Mouse (Mus musculus) embryonic facial prominence, embryonic 11.5 days (tissue): ENCODE measurements around the gene Kcna2. TPM values are rescaled to one million over a fixed set of nuclear protein-coding genes. Genes with fewer than 3 reads are reported as not detected.

Experiments
- ATAC-seq: fragments of 200-750 bp; cut with Nextera tagmentation; replicated peaks from 2 replicates; pipeline ENCODE4 v1.8.0; 2017; ENCODE audit warnings: low read depth; ENCODE audit not compliant: insufficient number of reproducible peaks, low FRiP score, low TSS enrichment
- DNase-seq: peaks from one replicate; pipeline ENCODE4 v3.0.0-alpha.2; 2015; ENCODE audit warnings: low spot score
- H3K27ac ChIP-seq: fragments of 300-500 bp; sonication (generic); replicated peaks from 2 replicates; pipeline ENCODE4 v1.5.1; 2014; ENCODE audit warnings: mild to moderate bottlenecking, low read depth, low read length, control low read depth
- H3K27me3 ChIP-seq: fragments of 300-500 bp; sonication (generic); 2 replicates; pipeline ENCODE4 v1.6.1; 2014; ENCODE audit warnings: mild to moderate bottlenecking, low read length, moderate library complexity, mixed read lengths; ENCODE audit not compliant: control insufficient read depth, insufficient read depth
- H3K36me3 ChIP-seq: fragments of 300-500 bp; sonication (generic); replicated peaks from 2 replicates; pipeline ENCODE4 v1.6.1; 2014; ENCODE audit warnings: low read depth, mild to moderate bottlenecking, low read length, moderate library complexity, mixed read lengths; ENCODE audit not compliant: control insufficient read depth, insufficient read depth
- H3K4me1 ChIP-seq: fragments of 300-500 bp; sonication (generic); 2 replicates; pipeline ENCODE4 v1.6.1; 2014; ENCODE audit warnings: low read length, mixed read lengths; ENCODE audit not compliant: control insufficient read depth, insufficient read depth
- H3K4me2 ChIP-seq: fragments of 300-500 bp; sonication (generic); 2 replicates; pipeline ENCODE4 v1.6.1; 2014; ENCODE audit warnings: low read depth, mild to moderate bottlenecking, control low read depth, low read length, moderate library complexity
- H3K4me3 ChIP-seq: fragments of 300-500 bp; sonication (generic); 2 replicates; pipeline ENCODE4 v1.5.1; 2014; ENCODE audit warnings: low read depth, low read length, control low read depth
- H3K9ac ChIP-seq: fragments of 300-500 bp; sonication (generic); replicated peaks from 2 replicates; pipeline ENCODE4 v1.6.1; 2014; ENCODE audit warnings: mild to moderate bottlenecking, control low read depth, low read length
- H3K9me3 ChIP-seq: fragments of 300-500 bp; sonication (generic); replicated peaks from 2 replicates; pipeline ENCODE4 v1.6.1; 2016; ENCODE audit warnings: mild to moderate bottlenecking, low read length, inconsistent platforms, mixed read lengths; ENCODE audit not compliant: control insufficient read depth
- WGBS: fragments of 180-500 bp; shearing (Covaris S2); extraction: QIAGEN DNeasy Blood & Tissue Kit; methylation state at CpG from one replicate; pipeline ENCODE4 v1.1.7; 2014; 5-methylcytosine and 5-hydroxymethylcytosine counted together
- polyA plus RNA-seq: library from polyadenylated mRNA; unstranded; fragments of >200 nt; fragmentation: Nextera tagmentation; extraction: Ambion mirVana; gene quantifications from 2 replicates; pipeline ENCODE4 v1.2.1, GENCODE M21; 2014

Gene Kcna2
- polyA plus RNA-seq, 1 experiment from 2014 or later, result 0.20 TPM

DNA sequence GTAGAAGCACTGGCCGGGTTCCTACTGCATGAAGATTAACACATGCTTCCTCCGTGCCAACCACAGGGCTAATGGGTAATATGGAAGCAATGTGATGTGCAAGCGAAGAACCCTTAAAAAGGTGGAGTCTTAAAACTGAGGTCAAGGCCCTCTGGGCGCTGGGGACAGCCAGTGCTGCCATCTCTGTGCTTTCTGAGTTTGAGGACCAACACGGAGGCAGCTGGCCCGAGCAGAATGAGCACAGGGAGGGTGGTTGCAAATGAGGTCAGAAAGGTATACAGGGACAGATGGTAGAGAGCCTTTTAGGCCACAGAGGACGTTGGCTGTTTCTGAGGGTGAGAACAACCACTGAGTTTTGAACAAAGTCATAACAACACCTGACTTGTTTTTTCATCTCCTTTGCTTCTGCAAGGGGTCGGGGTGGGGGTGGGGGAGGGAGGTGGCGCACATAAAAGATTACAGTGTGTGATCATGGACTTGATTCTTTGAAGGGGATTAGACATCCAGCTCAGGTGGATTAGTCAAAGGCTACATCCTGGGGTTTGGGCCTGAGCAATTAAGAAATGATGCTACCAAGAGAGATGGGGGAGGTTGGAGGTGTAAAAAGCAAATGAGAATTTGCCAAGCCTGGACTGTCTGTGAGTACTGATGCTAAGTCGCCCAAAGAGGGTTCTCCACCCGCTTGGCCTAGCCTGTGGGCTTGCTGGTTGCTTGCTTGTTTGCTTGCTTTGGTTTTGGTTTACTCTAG is 10.4 kb upstream of the Kcna2 start:
- ATAC-seq, result no peak
- Histone ChIP-seq H3K4me1 (no peaks in the 10 kb centered on the region), H3K9ac (no peak overlapping the region), H3K27me3 (no peaks in the 10 kb centered on the region), H3K36me3 (no peaks in the 10 kb centered on the region), H3K4me3 (no peak overlapping the region), H3K9me3 (no peaks in the 10 kb centered on the region), H3K4me2 (no peak overlapping the region), H3K27ac (no peak overlapping the region)
- no peak for DNase-seq
- WGBS, result 66% methylated on average over 11 of the region's 11 CpGs

DNA sequence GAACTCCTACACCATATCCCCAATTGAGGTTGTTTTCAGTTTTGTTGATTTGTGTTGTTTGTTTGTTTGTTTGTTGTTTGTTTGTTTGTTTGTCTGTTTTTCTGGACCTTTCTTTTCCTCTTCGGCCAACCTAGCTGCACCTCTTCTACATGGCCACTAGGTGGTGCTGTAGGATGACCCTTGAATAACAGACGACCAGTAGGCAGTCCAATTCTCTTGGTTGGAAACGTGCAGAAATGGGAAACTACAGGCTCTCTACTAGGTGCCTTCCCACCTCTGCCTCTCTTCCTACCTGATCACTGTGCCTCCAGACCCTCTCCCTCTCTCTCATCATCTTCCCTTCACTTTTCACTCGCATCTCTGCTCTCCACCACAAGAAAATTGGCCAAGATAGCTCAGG is 6.9 kb upstream of the Kcna2 start:
- no peaks in the 10 kb centered on the region for H3K9me3 ChIP-seq
- WGBS, result 5% methylated on average over 4 of the region's 4 CpGs
- no peak overlapping the region for H3K27ac ChIP-seq
- H3K9ac ChIP-seq, result no peak overlapping the region
- no peaks in the 10 kb centered on the region for H3K27me3 ChIP-seq
- DNase-seq, result peak; percentile 69
- no peak overlapping the region for H3K4me3 ChIP-seq
- peak; percentile 56; the same call in 1 of the 2 replicates for ATAC-seq
- H3K4me2 ChIP-seq, result no peak overlapping the region
- H3K36me3 ChIP-seq, result no peaks in the 10 kb centered on the region
- H3K4me1 ChIP-seq, result no peaks in the 10 kb centered on the region

DNA sequence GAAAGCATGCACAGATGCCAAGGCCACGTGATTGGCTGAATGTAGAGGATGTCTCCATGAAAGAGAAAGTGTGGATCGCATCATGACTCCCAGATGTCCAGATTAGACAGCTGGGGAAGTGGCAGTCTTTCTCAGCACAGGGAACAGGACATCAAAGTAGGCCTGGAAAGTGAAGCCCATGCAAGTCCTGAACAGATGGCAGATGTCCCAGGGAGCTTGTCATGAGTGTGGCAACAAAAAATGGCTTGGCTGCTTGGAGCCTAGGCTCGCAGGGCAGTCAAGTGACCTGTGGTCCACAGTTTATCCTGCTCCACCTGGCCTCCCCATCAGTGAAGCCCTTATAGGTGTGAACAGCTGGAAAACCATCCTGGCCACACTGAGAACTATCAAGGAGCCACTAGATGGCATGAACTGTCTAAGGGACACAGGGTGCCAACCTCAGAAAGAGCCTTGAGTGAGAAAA is 4.6 kb upstream of the Kcna2 start:
- no peak for ATAC-seq
- WGBS, result 74% methylated on average over 3 of the region's 3 CpGs

GRCm38 (mm10) chr3:107099866-107100265 is 1.1 kb upstream of the Kcna2 start:
- WGBS, result 38% methylated on average over 2 of the region's 2 CpGs
- peaks cover 6% of the 10 kb centered on the region; the same call in 1 of the 2 replicates for H3K4me1 ChIP-seq
- H3K9me3 ChIP-seq, result no peaks in the 10 kb centered on the region
- no peak for DNase-seq
- peaks cover 29% of the 10 kb centered on the region for H3K27me3 ChIP-seq
- no peak overlapping the region for H3K9ac ChIP-seq
- H3K36me3 ChIP-seq, result no peaks in the 10 kb centered on the region
- ATAC-seq, result no peak
- H3K27ac ChIP-seq, result no peak overlapping the region
- H3K4me2 ChIP-seq, result no peak overlapping the region
- H3K4me3 ChIP-seq, result no peak overlapping the region

More for the DNA sequence above, 4.6 kb upstream of the Kcna2 start:
- H3K27ac ChIP-seq, result no peak overlapping the region
- H3K9me3 ChIP-seq, result no peaks in the 10 kb centered on the region
- H3K4me1 ChIP-seq, result 0 out of 2 replicates have a peak, but pooled peaks cover under 1% of the 10 kb centered on the region
- H3K27me3 ChIP-seq, result peaks cover 13% of the 10 kb centered on the region
- no peaks in the 10 kb centered on the region for H3K36me3 ChIP-seq
- H3K4me2 ChIP-seq, result no peak overlapping the region
- no peak overlapping the region for H3K4me3 ChIP-seq
- no peak overlapping the region for H3K9ac ChIP-seq
- no peak for DNase-seq

GRCm38 (mm10) chr3:107101456-107101786 is 475 bp downstream of the Kcna2 start:
- no peak overlapping the region for H3K27ac ChIP-seq
- ATAC-seq (peak; percentile 24; the same call in 1 of the 2 replicates), DNase-seq (peak; percentile 5)
- peak overlapping the region; percentile 44 for H3K9ac ChIP-seq
- 0% methylated on average over 28 of the region's 41 CpGs for WGBS
- peak overlapping the region; percentile 53 for H3K4me3 ChIP-seq
- no peaks in the 10 kb centered on the region for H3K9me3 ChIP-seq
- H3K27me3 ChIP-seq, result peaks cover 29% of the 10 kb centered on the region
- peak overlapping the region; percentile 96 for H3K4me2 ChIP-seq
- H3K36me3 ChIP-seq, result no peaks in the 10 kb centered on the region
- H3K4me1 ChIP-seq, result peaks cover 6% of the 10 kb centered on the region; the same call in 1 of the 2 replicates

- peaks cover 6% of the 10 kb centered on the region; the same call in 1 of the 2 replicates for H3K4me1 ChIP-seq
- peak overlapping the region; percentile 53 for H3K4me3 ChIP-seq
- no peaks in the 10 kb centered on the region for H3K9me3 ChIP-seq
- peak; percentile 74 for ATAC-seq
- H3K27ac ChIP-seq, result no peak overlapping the region
- H3K27me3 ChIP-seq, result peaks cover 29% of the 10 kb centered on the region
- H3K4me2 ChIP-seq, result peak overlapping the region; percentile 96
- under 1% methylated on average over 53 of the region's 53 CpGs for WGBS
- no peaks in the 10 kb centered on the region for H3K36me3 ChIP-seq
- peak; percentile 47 for DNase-seq
- peak overlapping the region; percentile 44 for H3K9ac ChIP-seq
Measured at GRCm38 (mm10) chr3:107101787-107102651, 1.1 kb downstream of the Kcna2 start.

GRCm38 (mm10) chr3:107103041-107103440 is 2.1 kb downstream of the Kcna2 start:
- Histone ChIP-seq H3K9ac (no peak overlapping the region), H3K9me3 (no peaks in the 10 kb centered on the region), H3K27me3 (peaks cover 29% of the 10 kb centered on the region), H3K4me2 (no peak overlapping the region), H3K27ac (no peak overlapping the region), H3K36me3 (no peaks in the 10 kb centered on the region), H3K4me3 (no peak overlapping the region), H3K4me1 (peaks cover 6% of the 10 kb centered on the region; the same call in 1 of the 2 replicates)
- 66% methylated on average over 7 of the region's 7 CpGs for WGBS
- DNase-seq, result no peak
- no peak for ATAC-seq
